Mouse (Mus musculus) CH12.LX (cell line): Measurements from ENCODE around the gene Fez1. TPM values are rescaled to one million over a fixed set of nuclear protein-coding genes. Genes with fewer than 3 reads are reported as not detected.

Experiments used
- DNase-seq: peaks from one replicate; pipeline ENCODE4 v3.0.0-alpha.2; 2013; ENCODE audit errors: extremely low read depth
- H3K27ac ChIP-seq: 2 replicates; pipeline ENCODE4 v1.5.1; 2012; ENCODE audit warnings: low read depth, mild to moderate bottlenecking, control low read depth, moderate library complexity; ENCODE audit not compliant: insufficient read depth
- H3K27me3 ChIP-seq: replicated peaks from 2 replicates; pipeline ENCODE3; 2012; ENCODE audit warnings: inconsistent platforms
- H3K36me3 ChIP-seq, 2 experiments: replicated peaks in 1 of 2; 2 replicates each; pipeline versions ENCODE3 to v1.6.1; 2012; ENCODE audit warnings: inconsistent platforms in 1 of 2, low read length in 1 of 2, mild to moderate bottlenecking in 1 of 2, mixed read lengths in 1 of 2, moderate library complexity in 1 of 2; ENCODE audit not compliant: control insufficient read depth in 1 of 2, insufficient read depth in 1 of 2
- H3K4me1 ChIP-seq, 2 experiments: 2 replicates each; pipeline ENCODE4 v1.6.1; 2012; ENCODE audit warnings: inconsistent platforms in 1 of 2, moderate library complexity in 1 of 2; ENCODE audit not compliant: insufficient read depth in 2 of 2, control insufficient read depth in 1 of 2
- H3K4me2 ChIP-seq: 2 replicates; pipeline ENCODE4 v1.6.1; 2012; ENCODE audit warnings: low read depth, mild to moderate bottlenecking, control low read depth; ENCODE audit not compliant: poor library complexity, insufficient read depth, severe bottlenecking
- H3K4me3 ChIP-seq, 3 experiments: fragments of 150-350 bp in 1 of 3; sonication (generic) in 1 of 3; replicated peaks in 1 of 3; 2 replicates each; pipeline versions ENCODE3 to v1.5.1; 2011 to 2012; ENCODE audit warnings: low read depth in 2 of 3, low read length in 2 of 3, mild to moderate bottlenecking in 2 of 3, moderate library complexity in 2 of 3, control low read depth in 1 of 3, improper control_type of control experiment in 1 of 3, inconsistent platforms in 1 of 3, mixed read lengths in 1 of 3; ENCODE audit not compliant: poor library complexity in 1 of 3
- H3K79me2 ChIP-seq: replicated peaks from 2 replicates; pipeline ENCODE4 v1.6.1; 2012; ENCODE audit warnings: mild to moderate bottlenecking, moderate library complexity; ENCODE audit not compliant: control insufficient read depth, poor library complexity, insufficient read depth, severe bottlenecking; ENCODE audit errors: extremely low read depth
- H3K9ac ChIP-seq: 2 replicates; pipeline ENCODE4 v1.6.1; 2012; ENCODE audit warnings: low read depth, mild to moderate bottlenecking, control low read depth, moderate library complexity; ENCODE audit not compliant: insufficient read depth
- H3K9me3 ChIP-seq: replicated peaks from 2 replicates; pipeline ENCODE3; 2012; ENCODE audit warnings: low read length, inconsistent platforms, mixed read lengths
- BHLHE40 ChIP-seq: IDR thresholded peaks from 2 replicates; pipeline ENCODE4 v1.6.1; 2011; ENCODE audit warnings: mild to moderate bottlenecking, low read depth, low read length, improper control_type of control experiment
- CHD1 ChIP-seq: IDR thresholded peaks from 2 replicates; pipeline ENCODE4 v1.6.1; 2012; ENCODE audit warnings: low read depth, low read length, improper control_type of control experiment, inconsistent platforms
- CHD2 ChIP-seq: IDR thresholded peaks from 2 replicates; pipeline ENCODE4 v1.6.1; 2011; ENCODE audit warnings: low read length, improper control_type of control experiment
- CTCF ChIP-seq, 2 experiments: IDR thresholded peaks in 1 of 2; conservative IDR thresholded peaks in 1 of 2; 2 replicates each; pipeline ENCODE4 v1.5.1; 2011 to 2012; ENCODE audit warnings: low read depth in 2 of 2, low read length in 2 of 2, improper control_type of control experiment in 1 of 2, inconsistent platforms in 1 of 2, mild to moderate bottlenecking in 1 of 2, moderate library complexity in 1 of 2
- E2F4 ChIP-seq: IDR thresholded peaks from 2 replicates; pipeline ENCODE4 v1.6.1; 2011; ENCODE audit warnings: low read depth, low read length, improper control_type of control experiment; ENCODE audit not compliant: insufficient replicate concordance
- ELF1 ChIP-seq: IDR thresholded peaks from 2 replicates; pipeline ENCODE4 v1.6.1; 2014; ENCODE audit warnings: low read depth, mild to moderate bottlenecking, inconsistent platforms, low read length, improper control_type of control experiment
- EP300 ChIP-seq: IDR thresholded peaks from 2 replicates; pipeline ENCODE4 v1.6.1; 2011; ENCODE audit warnings: low read length, improper control_type of control experiment
- ETS1 ChIP-seq: conservative IDR thresholded peaks from 2 replicates; pipeline ENCODE4 v1.6.1; 2012; ENCODE audit warnings: low read depth, mild to moderate bottlenecking, inconsistent platforms, low read length, improper control_type of control experiment, moderate library complexity
- HCFC1 ChIP-seq: IDR thresholded peaks from 2 replicates; pipeline ENCODE4 v1.6.1; 2012; ENCODE audit warnings: low read depth, mild to moderate bottlenecking, inconsistent platforms, low read length, improper control_type of control experiment
- IRF4 ChIP-seq: IDR thresholded peaks from 2 replicates; pipeline ENCODE4 v1.6.1; 2014; ENCODE audit warnings: low read depth, mild to moderate bottlenecking, inconsistent platforms, low read length, improper control_type of control experiment
- JUN ChIP-seq: IDR thresholded peaks from 2 replicates; pipeline ENCODE4 v1.6.1; 2011; ENCODE audit warnings: low read depth, mild to moderate bottlenecking, low read length, improper control_type of control experiment, moderate library complexity; ENCODE audit not compliant: insufficient read depth
- JUND ChIP-seq: conservative IDR thresholded peaks from 2 replicates; pipeline ENCODE4 v1.6.1; 2011; ENCODE audit warnings: low read depth, low read length, improper control_type of control experiment
- KAT2A ChIP-seq: IDR thresholded peaks from 2 replicates; pipeline ENCODE4 v1.6.1; 2012; ENCODE audit warnings: low read length, improper control_type of control experiment, inconsistent platforms; ENCODE audit not compliant: insufficient replicate concordance
- MAFK ChIP-seq: IDR thresholded peaks from 2 replicates; pipeline ENCODE4 v1.6.1; 2011; ENCODE audit warnings: low read length, improper control_type of control experiment; ENCODE audit not compliant: insufficient replicate concordance
- MAX ChIP-seq: IDR thresholded peaks from 2 replicates; pipeline ENCODE4 v1.6.1; 2011; ENCODE audit warnings: low read length, improper control_type of control experiment
- MAZ ChIP-seq: IDR thresholded peaks from 2 replicates; pipeline ENCODE4 v1.6.1; 2012; ENCODE audit warnings: low read depth, mild to moderate bottlenecking, inconsistent platforms, low read length, improper control_type of control experiment, moderate library complexity
- MEF2A ChIP-seq: IDR thresholded peaks from 2 replicates; pipeline ENCODE4 v1.6.1; 2014; ENCODE audit warnings: low read depth, mild to moderate bottlenecking, inconsistent platforms, low read length, improper control_type of control experiment, borderline replicate concordance
- MYC ChIP-seq: IDR thresholded peaks from 2 replicates; pipeline ENCODE4 v1.6.1; 2011; ENCODE audit warnings: low read depth, mild to moderate bottlenecking, improper control_type of control experiment, low read length
- NRF1 ChIP-seq: IDR thresholded peaks from 2 replicates; pipeline ENCODE4 v1.6.1; 2014; ENCODE audit warnings: low read depth, mild to moderate bottlenecking, inconsistent platforms, low read length, improper control_type of control experiment, moderate library complexity
- PAX5 ChIP-seq: IDR thresholded peaks from 2 replicates; pipeline ENCODE4 v1.6.1; 2012; ENCODE audit warnings: low read length, inconsistent platforms, mixed read lengths
- POLR2AphosphoS2 ChIP-seq: IDR thresholded peaks from 2 replicates; pipeline ENCODE4 v1.6.1; 2011; ENCODE audit warnings: low read depth, low read length, improper control_type of control experiment
- RAD21 ChIP-seq: IDR thresholded peaks from 2 replicates; pipeline ENCODE4 v1.6.1; 2011; ENCODE audit warnings: low read depth, mild to moderate bottlenecking, low read length, improper control_type of control experiment, moderate library complexity
- TCF12 ChIP-seq: IDR thresholded peaks from 2 replicates; pipeline ENCODE4 v1.6.1; 2014; ENCODE audit warnings: low read depth, mild to moderate bottlenecking, inconsistent platforms, low read length, improper control_type of control experiment
- UBTF ChIP-seq: IDR thresholded peaks from 2 replicates; pipeline ENCODE4 v1.6.1; 2012; ENCODE audit warnings: low read depth, mild to moderate bottlenecking, inconsistent platforms, low read length, improper control_type of control experiment, moderate library complexity
- USF1 ChIP-seq: IDR thresholded peaks from 2 replicates; pipeline ENCODE4 v1.6.1; 2014; ENCODE audit warnings: low read depth, mild to moderate bottlenecking, inconsistent platforms, low read length, improper control_type of control experiment
- USF2 ChIP-seq: conservative IDR thresholded peaks from 2 replicates; pipeline ENCODE4 v1.6.1; 2011; ENCODE audit warnings: low read depth, low read length, improper control_type of control experiment
- ZKSCAN1 ChIP-seq: IDR thresholded peaks from 2 replicates; pipeline ENCODE4 v1.6.1; 2012; ENCODE audit warnings: low read depth, inconsistent platforms, low read length, improper control_type of control experiment, borderline replicate concordance
- ZMIZ1 ChIP-seq: IDR thresholded peaks from 2 replicates; pipeline ENCODE4 v1.6.1; 2012; ENCODE audit warnings: low read depth, mild to moderate bottlenecking, inconsistent platforms, low read length, improper control_type of control experiment
- ZNF384 ChIP-seq: IDR thresholded peaks from 2 replicates; pipeline ENCODE4 v1.6.1; 2012; ENCODE audit warnings: low read depth, low read length, improper control_type of control experiment, inconsistent platforms
- dilution Hi-C: fragments of 300-500 bp; cut with MboI; formaldehyde crosslinking; loops from 2 replicates; pipeline ENCODE4 v1.14.3; 2020; ENCODE audit warnings: low sequenced_read_pairs; ENCODE audit not compliant: extremely low pct_unique_long_range_greater_than_20kb, extremely low pct_ligation_motif_present
- in situ Hi-C: fragments of 300-500 bp; cut with MboI; formaldehyde crosslinking; loops from 3 replicates; pipeline ENCODE4 v1.14.3; 2019; ENCODE audit warnings: low sequenced_read_pairs, low pct_ligation_motif_present, low pct_unique_long_range_greater_than_20kb, mixed read lengths
- polyA plus RNA-seq: library from polyadenylated mRNA; unstranded; fragments of >175 nt; gene quantifications from 2 replicates; pipeline ENCODE4 v1.2.1, GENCODE M21; 2012; ENCODE audit warnings: low read depth; ENCODE audit not compliant: insufficient read length
- total RNA-seq, 2 experiments: library from RNA; depleted of rRNA; stranded (reverse); fragments of 300-350 nt in 1 of 2; fragments of >200 nt in 1 of 2; gene quantifications; 2 replicates each; pipeline ENCODE4 v1.2.3; 2012 to 2014

Fez1 gene
- total and polyA plus RNA-seq, 3 experiments, result not detected

DNA sequence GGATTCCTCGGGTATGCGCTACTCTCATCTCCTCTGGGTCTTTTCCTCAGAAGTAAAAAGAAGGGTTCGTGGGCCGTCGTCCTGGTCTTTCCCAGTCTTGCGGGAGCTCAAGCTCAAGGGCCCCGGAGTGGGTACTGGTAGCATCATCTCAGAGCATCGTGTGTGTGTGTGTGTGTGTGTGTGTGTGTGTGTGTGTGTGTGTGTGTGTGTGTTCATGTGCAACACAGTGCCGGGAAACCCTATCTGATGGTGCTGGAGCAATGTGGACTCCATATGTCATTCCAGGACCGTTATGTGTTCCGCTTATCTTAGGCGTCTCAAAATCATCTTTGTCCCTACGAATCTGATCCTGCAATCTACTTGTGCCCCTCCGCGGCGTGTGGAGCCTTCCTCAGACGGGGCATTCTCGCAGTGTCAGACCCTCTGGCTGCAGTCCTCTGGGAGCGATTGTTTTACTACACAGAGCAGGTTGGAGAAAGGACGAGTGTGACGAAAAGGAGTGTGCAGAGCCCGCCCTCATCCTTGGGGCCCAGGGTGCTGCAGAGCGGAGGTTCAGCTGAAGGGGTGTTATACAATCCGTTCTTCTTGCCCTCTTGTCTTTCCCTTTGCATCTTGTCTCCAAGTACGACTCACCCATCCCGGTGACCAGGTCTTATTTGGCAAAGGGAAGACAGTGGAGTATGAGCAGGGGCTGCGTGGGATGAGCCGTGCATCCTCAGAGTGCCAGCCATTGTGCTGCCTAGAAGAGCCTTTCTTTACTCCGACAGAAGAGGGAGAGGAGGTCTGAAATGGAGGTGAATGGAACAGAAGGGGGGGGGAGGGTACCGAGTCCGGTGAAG, 11.6 kb downstream of the Fez1 start:
- dilution Hi-C loops (no loop called here), in situ Hi-C loops (no loop called here)
- Histone ChIP-seq H3K9ac (no peak overlapping the region), H3K4me1 (no peaks in the 10 kb centered on the region), H3K27me3 (peaks cover 4% of the 10 kb centered on the region), H3K9me3 (no peaks in the 10 kb centered on the region), H3K4me3 (no peak overlapping the region), H3K79me2 (no peaks in the 10 kb centered on the region), H3K27ac (no peak overlapping the region), H3K4me2 (no peak overlapping the region), H3K36me3 (no peaks in the 10 kb centered on the region)
- TF ChIP-seq UBTF (no peak), POLR2AphosphoS2 (no peak), NRF1 (no peak), ELF1 (no peak), MEF2A (no peak), PAX5 (no peak), ZNF384 (no peak), MAFK (no peak), USF2 (no peak), EP300 (no peak), MAX (no peak), E2F4 (no peak)
- DNase-seq, result no peak

DNA sequence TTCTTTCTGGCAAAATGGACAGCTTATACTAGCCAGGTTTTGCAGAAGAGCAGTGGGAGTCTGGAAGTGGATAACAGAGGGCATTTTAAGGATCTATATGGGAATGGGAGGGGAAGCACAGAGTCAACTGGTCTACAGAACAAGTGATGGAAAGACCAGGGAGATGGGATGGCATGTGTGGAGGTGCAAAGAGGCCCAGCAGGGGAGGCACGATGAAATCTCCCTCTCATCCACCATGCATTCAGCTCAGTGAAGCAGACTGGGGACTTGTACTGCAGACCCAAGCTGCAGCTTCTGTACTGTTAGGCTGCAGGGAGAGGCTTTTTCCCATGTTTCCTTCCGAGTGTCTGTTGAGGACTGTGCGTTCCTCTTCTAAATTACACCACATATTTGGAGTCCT, 12.2 kb downstream of the Fez1 start:
- no peak overlapping the region for H3K4me3 ChIP-seq
- dilution Hi-C loops, result no loop called here

More for the DNA sequence above, 12.2 kb downstream of the Fez1 start:
- Histone ChIP-seq H3K4me1 (no peaks in the 10 kb centered on the region), H3K27ac (no peak overlapping the region), H3K27me3 (peaks cover 4% of the 10 kb centered on the region), H3K9me3 (no peaks in the 10 kb centered on the region), H3K9ac (no peak overlapping the region), H3K4me2 (no peak overlapping the region), H3K79me2 (no peaks in the 10 kb centered on the region), H3K36me3 (no peaks in the 10 kb centered on the region)
- in situ Hi-C loops, result no loop called here
- TF ChIP-seq ZKSCAN1 (no peak), MYC (no peak), HCFC1 (no peak), MAX (no peak), E2F4 (no peak), KAT2A (no peak), MAZ (no peak), USF1 (no peak), JUN (no peak), IRF4 (no peak), CTCF (conservative IDR thresholded peaks at IDR 0.05 in 1 of 2, IDR thresholded peaks at IDR 0.05 in 1 of 2; ENCODE audit: low read depth in 2 of 2, low read length in 2 of 2) (no peak), ZMIZ1 (no peak), CHD2 (no peak), TCF12 (no peak), JUND (no peak), CHD1 (no peak), BHLHE40 (no peak), ETS1 (no peak), RAD21 (no peak)
- DNase-seq, result no peak
